ENCODE assay signal across 22 mouse cellular contexts in genomic region chr6:139618774-139619173, GRCm38 (mm10). TPM values are rescaled to one million over a fixed set of nuclear protein-coding genes. Genes with fewer than 3 reads are reported as not detected.
"Had no signal": no experiment of that assay in that cellular context is flagged by ENCODE, and none has a peak within 500 bp of the region (broad histone marks: within the 10 kb centered on the region; RNA-seq: fewer than 3 reads in every experiment).

No protein-coding gene starts in this region.

- H3K9ac ChIP-seq: limb, embryonic 12.5 days; limb, embryonic 15.5 days; liver, embryonic 14.5 days; liver, postnatal 0 days; lung, embryonic 14.5 days; midbrain, embryonic 12.5 days; midbrain, embryonic 15.5 days; neural tube, embryonic 12.5 days; neural tube, embryonic 15.5 days had no signal

- ATAC-seq: intestine, embryonic 16.5 days; liver, postnatal 0 days; lung, postnatal 0 days; midbrain, embryonic 15.5 days had no signal

- H3K27ac ChIP-seq: limb, embryonic 12.5 days; limb, embryonic 15.5 days; liver, embryonic 14.5 days; macrophage; midbrain, embryonic 12.5 days; midbrain, embryonic 15.5 days; neural tube, embryonic 12.5 days; neural tube, embryonic 15.5 days; stomach, postnatal 0 days had no signal

- DNase-seq: kidney, adult 18-20 months; kidney, adult 9 months; kidney, postnatal 14 days; kidney, postnatal 4 days; layer of hippocampus, postnatal 36 days; left cerebral cortex, postnatal 4 days; liver, postnatal 0 days; lung, embryonic 14.5 days; right cerebral cortex, postnatal 4 days; thymus, postnatal 25 days had no signal

- H3K4me3 ChIP-seq: limb, embryonic 12.5 days; limb, embryonic 15.5 days; midbrain, embryonic 12.5 days; midbrain, embryonic 15.5 days; neural tube, embryonic 12.5 days; neural tube, embryonic 15.5 days had no signal

- H3K4me2 ChIP-seq: limb, embryonic 12.5 days; limb, embryonic 15.5 days; liver, embryonic 11.5 days; lung, embryonic 14.5 days; midbrain, embryonic 12.5 days; midbrain, embryonic 15.5 days; neural tube, embryonic 12.5 days; neural tube, embryonic 15.5 days had no signal

- H3K36me3 ChIP-seq: limb, embryonic 12.5 days; limb, embryonic 15.5 days; midbrain, embryonic 12.5 days; midbrain, embryonic 15.5 days; neural tube, embryonic 12.5 days; neural tube, embryonic 15.5 days had no signal

- H3K27me3 ChIP-seq: limb, embryonic 12.5 days; limb, embryonic 15.5 days; midbrain, embryonic 12.5 days; midbrain, embryonic 15.5 days; neural tube, embryonic 12.5 days; neural tube, embryonic 15.5 days had no signal

- H3K9me3 ChIP-seq: limb, embryonic 12.5 days; limb, embryonic 15.5 days; midbrain, embryonic 12.5 days; midbrain, embryonic 15.5 days; neural tube, embryonic 12.5 days; neural tube, embryonic 15.5 days had no signal

- H3K4me1 ChIP-seq: limb, embryonic 12.5 days; limb, embryonic 15.5 days; midbrain, embryonic 12.5 days; midbrain, embryonic 15.5 days; neural tube, embryonic 12.5 days; neural tube, embryonic 15.5 days had no signal

RNA-seq across cellular contexts. Expression of gene Pik3c2g, which starts 31.8 kb away (rescaled TPM):
- polyA plus RNA-seq: macrophage had no signal
